Mouse (Mus musculus) stomach, postnatal 0 days (tissue): ENCODE measurements around the gene Serac1.

Source experiments
- CTCF ChIP-seq: IDR thresholded peaks from 2 replicates; pipeline ENCODE4 v1.5.1; 2016; ENCODE audit warnings: antibody characterized with exemption, low read depth, mild to moderate bottlenecking, moderate library complexity
- EP300 ChIP-seq: optimal IDR thresholded peaks from 2 replicates; pipeline ENCODE3; 2016; ENCODE audit warnings: antibody characterized with exemption

DNA sequence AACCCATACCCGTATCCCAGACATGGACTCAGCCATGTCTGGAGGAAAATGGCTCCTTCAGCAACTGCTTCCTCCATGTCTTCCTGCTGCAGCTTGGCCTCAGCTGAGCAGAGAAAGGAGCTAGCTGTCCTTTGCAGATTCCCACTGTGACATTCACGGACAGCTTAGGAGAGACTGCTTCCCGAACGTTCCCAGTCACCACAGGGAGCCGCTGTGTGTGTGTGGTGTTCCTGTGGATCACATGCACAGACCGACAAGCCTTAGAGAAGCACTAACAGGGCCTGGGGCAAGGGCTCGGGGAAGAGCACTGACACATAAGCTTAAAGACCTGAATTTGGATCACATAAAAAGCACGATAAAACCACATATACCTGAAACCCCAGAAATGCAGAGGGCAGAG, 43.9 kb downstream of the Serac1 start:
- no peak for TF ChIP-seq EP300
- no peak for TF ChIP-seq CTCF
